Comparison of ENCODE assay signal across 27 mouse cellular contexts in the genomic region with DNA sequence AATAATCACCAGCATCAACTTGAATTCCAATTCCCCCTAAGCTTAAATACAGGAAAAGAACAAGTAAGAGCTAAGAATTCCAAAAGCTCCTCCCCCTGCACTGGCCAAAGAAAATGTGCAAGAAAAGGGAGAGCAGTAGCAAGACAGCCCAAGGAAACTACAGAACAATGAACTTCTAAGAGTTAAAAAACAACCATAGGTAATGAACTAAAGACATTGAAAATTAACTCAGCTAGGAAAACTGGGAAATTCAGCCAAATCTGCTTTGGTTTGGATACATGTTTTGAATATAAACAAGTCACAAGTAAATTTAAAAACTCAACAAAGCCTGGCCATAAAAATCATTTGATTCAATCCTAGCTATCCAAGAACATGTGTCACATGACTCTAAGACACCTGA.
"Had no signal": no experiment of that assay in that cellular context is flagged by ENCODE, and none has a peak within 500 bp of the region (broad histone marks: within the 10 kb centered on the region; RNA-seq: fewer than 3 reads in every experiment).

No protein-coding gene starts in this region.

- H3K4me3 ChIP-seq: embryonic facial prominence, embryonic 10.5 days; embryonic facial prominence, embryonic 12.5 days; embryonic facial prominence, embryonic 13.5 days; embryonic facial prominence, embryonic 15.5 days; erythroblast, embryonic 14.5 days; forebrain, embryonic 10.5 days; forebrain, embryonic 12.5 days; forebrain, embryonic 13.5 days; forebrain, embryonic 15.5 days; gastrocnemius, adult 2 months; heart, adult 2 months had no signal

- H3K4me1 ChIP-seq: embryonic facial prominence, embryonic 10.5 days; embryonic facial prominence, embryonic 12.5 days; embryonic facial prominence, embryonic 13.5 days; embryonic facial prominence, embryonic 15.5 days; forebrain, embryonic 10.5 days had no signal

- H3K27ac ChIP-seq: embryonic facial prominence, embryonic 10.5 days; embryonic facial prominence, embryonic 12.5 days; embryonic facial prominence, embryonic 13.5 days; embryonic facial prominence, embryonic 15.5 days; forebrain, embryonic 10.5 days; forebrain, embryonic 12.5 days; forebrain, embryonic 13.5 days; forebrain, embryonic 15.5 days; gastrocnemius, adult 2 months; heart, adult 2 months had no signal

- DNase-seq: cerebellum, adult 2 months; cerebellum, adult 8-10 months; cerebellum, adult 9-10 months; cerebellum, adult 9-11 months; cerebellum, postnatal 10 days; cerebellum, postnatal 14 days; cerebellum, postnatal 25 days; cerebellum, postnatal 36 days; embryo, embryonic 11 days; forebrain, postnatal 0 days; gastrocnemius, adult 2 months; gastrocnemius, postnatal 10 days; gastrocnemius, postnatal 14 days; gastrocnemius, postnatal 25 days; gastrocnemius, postnatal 36 days; heart, adult 11 months; heart, adult 18-20 months; heart, adult 2 months had no signal

- H3K27me3 ChIP-seq: embryonic facial prominence, embryonic 12.5 days; embryonic facial prominence, embryonic 13.5 days; embryonic facial prominence, embryonic 15.5 days; forebrain, embryonic 12.5 days; forebrain, embryonic 13.5 days; forebrain, embryonic 15.5 days had no signal
